Mouse (Mus musculus) hindbrain, embryonic 12.5 days (tissue): ENCODE results near the gene Tcl1b2. TPM values are rescaled to one million over a fixed set of nuclear protein-coding genes. Genes with fewer than 3 reads are reported as not detected.
"Not testable (repeated sequence)": the region's sequence is repeated elsewhere in the genome, so short reads cannot be mapped to it uniquely, and the experiment has no call there.

Source experiments
- ATAC-seq: fragments of 200-750 bp; cut with Nextera tagmentation; 2 replicates; pipeline ENCODE4 v1.8.0; 2017; ENCODE audit warnings: moderate TSS enrichment; ENCODE audit not compliant: low FRiP score
- H3K27ac ChIP-seq: fragments of 300-500 bp; sonication (generic); 2 replicates; pipeline ENCODE4 v1.5.1; 2016; ENCODE audit warnings: mild to moderate bottlenecking
- H3K27me3 ChIP-seq: fragments of 300-500 bp; sonication (generic); 2 replicates; pipeline ENCODE4 v1.6.1; 2016; ENCODE audit warnings: mild to moderate bottlenecking
- H3K36me3 ChIP-seq: fragments of 300-500 bp; sonication (generic); 2 replicates; pipeline ENCODE4 v1.6.1; 2016; ENCODE audit warnings: mild to moderate bottlenecking
- H3K4me1 ChIP-seq: fragments of 300-500 bp; sonication (generic); 2 replicates; pipeline ENCODE4 v1.6.1; 2016
- H3K4me2 ChIP-seq: fragments of 300-500 bp; sonication (generic); replicated peaks from 2 replicates; pipeline ENCODE4 v1.6.1; 2016; ENCODE audit warnings: mild to moderate bottlenecking
- H3K4me3 ChIP-seq: fragments of 300-500 bp; sonication (generic); 2 replicates; pipeline ENCODE4 v1.5.1; 2016; ENCODE audit warnings: mild to moderate bottlenecking
- H3K9ac ChIP-seq: fragments of 300-500 bp; sonication (generic); 2 replicates; pipeline ENCODE4 v1.6.1; 2016; ENCODE audit warnings: mild to moderate bottlenecking, moderate library complexity
- H3K9me3 ChIP-seq: fragments of 300-500 bp; sonication (generic); replicated peaks from 2 replicates; pipeline ENCODE4 v1.6.1; 2016; ENCODE audit warnings: mild to moderate bottlenecking
- WGBS: fragments of 180-500 bp; shearing (Covaris S2); methylation state at CpG from one replicate; pipeline ENCODE4 v1.1.7; 2016; 5-methylcytosine and 5-hydroxymethylcytosine counted together
- polyA plus RNA-seq: library from polyadenylated mRNA; unstranded; fragments of >200 nt; fragmentation: Nextera tagmentation; extraction: Ambion mirVana; gene quantifications from 2 replicates; pipeline ENCODE4 v1.2.1, GENCODE M21; 2016

The Tcl1b2 gene
- polyA plus RNA-seq, 1 experiment from 2014 or later, result not detected

GRCm38 (mm10) chr12:105181040-105181644 is 35.3 kb downstream of the Tcl1b2 start:
- not testable (repeated sequence) for H3K36me3 ChIP-seq, ATAC-seq, H3K4me2 ChIP-seq, H3K27ac ChIP-seq, H3K9ac ChIP-seq, H3K9me3 ChIP-seq, H3K4me3 ChIP-seq, H3K27me3 ChIP-seq, H3K4me1 ChIP-seq
- 80% methylated on average over 4 of the region's 4 CpGs for WGBS

DNA sequence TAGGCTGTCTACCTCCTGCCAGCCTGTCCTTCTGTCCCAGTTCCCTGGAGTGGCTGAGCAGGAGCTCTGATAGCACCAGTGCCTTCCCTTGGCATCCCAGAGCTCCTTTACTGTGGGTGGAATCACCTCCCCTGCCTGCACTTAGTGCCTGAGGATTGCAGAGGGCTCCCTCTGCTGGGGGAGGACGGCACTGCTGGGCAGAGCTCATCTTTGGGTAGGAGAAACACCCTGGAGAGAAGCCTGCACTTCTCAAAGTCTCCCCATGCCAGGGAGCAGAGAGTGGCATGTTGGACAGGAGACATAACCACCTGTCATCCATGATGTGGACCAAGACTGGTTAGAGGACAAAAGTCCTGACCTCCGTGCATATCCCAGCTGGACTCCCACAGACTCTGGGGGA is 43.2 kb downstream of the Tcl1b2 start:
- not testable (repeated sequence) for H3K4me1 ChIP-seq, H3K36me3 ChIP-seq, H3K27me3 ChIP-seq, H3K4me2 ChIP-seq, ATAC-seq, H3K4me3 ChIP-seq, H3K27ac ChIP-seq, H3K9ac ChIP-seq, H3K9me3 ChIP-seq
- 59% methylated on average over 2 of the region's 2 CpGs for WGBS

GRCm38 (mm10) chr12:105190743-105191142 is 44.9 kb downstream of the Tcl1b2 start, which contains the start of gene Tcl1b3:
Gene Tcl1b3, plus strand, starts transcription at chr12:105191043.
- not testable (repeated sequence) for H3K4me3 ChIP-seq, H3K4me1 ChIP-seq, H3K4me2 ChIP-seq, H3K27ac ChIP-seq, ATAC-seq, H3K9ac ChIP-seq, H3K9me3 ChIP-seq, H3K27me3 ChIP-seq, H3K36me3 ChIP-seq
- 96% methylated on average over 6 of the region's 6 CpGs for WGBS

DNA sequence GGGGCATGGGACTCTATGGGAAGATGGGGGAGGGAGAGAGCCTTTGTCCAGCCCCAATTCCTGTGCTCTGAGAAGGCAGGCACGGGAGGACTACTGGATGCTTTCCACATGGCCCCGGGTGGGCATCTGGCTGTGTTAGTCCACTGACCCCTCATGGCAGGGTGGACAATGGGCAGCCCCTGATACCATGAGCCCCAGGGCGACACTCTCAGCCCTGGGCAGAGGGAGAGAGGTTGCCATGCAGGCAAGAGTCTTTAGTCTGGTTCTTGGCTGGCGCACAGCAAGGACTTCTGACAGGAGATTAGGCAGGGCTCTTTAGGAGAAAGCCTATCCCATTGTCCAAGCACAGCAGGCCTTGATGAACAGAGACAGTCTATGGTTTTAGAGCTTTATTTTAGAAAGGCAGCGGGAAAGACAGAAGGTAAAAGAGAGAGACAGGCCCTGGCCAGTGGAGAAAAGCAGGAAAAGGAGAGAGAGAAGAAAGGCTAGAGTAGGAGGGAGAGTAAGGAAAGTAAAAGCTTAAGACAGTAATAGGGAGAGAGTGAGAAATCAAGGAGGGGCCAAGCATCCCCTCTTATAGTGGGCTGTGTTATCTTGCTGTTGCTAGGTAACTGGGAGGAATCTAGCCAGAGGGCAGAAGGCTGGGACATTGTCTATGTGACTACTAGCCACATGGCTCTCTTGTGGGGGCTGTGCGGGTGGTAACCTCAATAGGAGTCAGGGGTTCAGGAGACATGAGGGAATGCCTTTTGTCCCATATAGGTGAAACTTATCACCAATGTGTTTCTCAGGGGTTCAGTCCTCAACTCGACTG is 54.1 kb downstream of the Tcl1b2 start:
- H3K4me2 ChIP-seq, H3K36me3 ChIP-seq, H3K27me3 ChIP-seq, H3K9me3 ChIP-seq, H3K9ac ChIP-seq, H3K4me3 ChIP-seq, H3K27ac ChIP-seq, H3K4me1 ChIP-seq: not testable (repeated sequence)
- 32% methylated on average over 7 of the region's 7 CpGs for WGBS
- peak; percentile 63 for ATAC-seq

DNA sequence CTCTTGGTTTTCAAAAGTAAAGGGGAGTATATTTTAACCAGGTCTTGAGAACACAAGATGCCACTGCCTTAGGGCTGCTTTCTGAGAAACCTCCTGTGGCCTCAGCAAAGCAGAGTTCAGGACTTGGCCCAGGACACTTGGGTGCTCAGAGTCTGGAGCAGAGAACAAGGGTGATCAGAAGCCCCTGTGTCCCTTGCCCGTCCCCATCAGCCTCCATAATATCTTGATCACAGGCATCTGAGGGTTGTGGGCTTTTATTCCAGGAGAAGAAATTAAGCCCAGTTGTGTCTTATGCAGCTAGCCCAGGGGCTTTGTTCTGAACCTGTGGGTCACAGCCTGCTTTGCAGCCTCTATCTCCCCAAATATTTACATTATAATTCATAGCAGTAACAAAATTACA is 55.8 kb downstream of the Tcl1b2 start, which contains the start of gene Tcl1b4:
TSS of gene Tcl1b4 (plus strand) at position 301 of the 400 bp plus-strand sequence.
- not testable (repeated sequence) for H3K4me3 ChIP-seq, H3K9me3 ChIP-seq, H3K36me3 ChIP-seq, H3K4me1 ChIP-seq, H3K4me2 ChIP-seq, ATAC-seq, H3K27me3 ChIP-seq, H3K9ac ChIP-seq, H3K27ac ChIP-seq
- WGBS, result 92% methylated on average over 1 of the region's 1 CpGs

Other genes with a start within 250 kb of the Tcl1b2 start
- 0.21 and 0.47 TPM in 2 replicates for gene Syne3, start 136.2 kb upstream of the Tcl1b2 start, polyA plus RNA-seq
- gene Glrx5, start 113.3 kb upstream of the Tcl1b2 start, polyA plus RNA-seq, result 149 and 157 TPM in 2 replicates
- gene Tcl1b1, start 13.7 kb downstream of the Tcl1b2 start, polyA plus RNA-seq, result not detected in 2 replicates
- not detected in 2 replicates for gene Tcl1b5, start 30.3 kb downstream of the Tcl1b2 start, polyA plus RNA-seq
- gene Tcl1b3, start 45.0 kb downstream of the Tcl1b2 start, polyA plus RNA-seq, result not detected in 2 replicates
- not detected in 2 replicates for gene Tcl1b4, start 55.9 kb downstream of the Tcl1b2 start, polyA plus RNA-seq
- gene Tcl1, start 76.8 kb downstream of the Tcl1b2 start, polyA plus RNA-seq, result not detected in 2 replicates
- gene Tunar, start 187.9 kb downstream of the Tcl1b2 start, polyA plus RNA-seq, result 3.1 and 3.9 TPM in 2 replicates